Mouse (Mus musculus) liver, embryonic 13.5 days (tissue): ENCODE results near the gene Atp1a2. TPM values are rescaled to one million over a fixed set of nuclear protein-coding genes. Genes with fewer than 3 reads are reported as not detected.
A peak's percentile ranks its signal among the peaks of the same experiment; 100 is the strongest.

Experiments used
- ATAC-seq: fragments of 200-750 bp; cut with Nextera tagmentation; 2 replicates; pipeline ENCODE4 v1.8.0; 2017; ENCODE audit warnings: low read depth, mild to moderate bottlenecking, moderate number of reproducible peaks, moderate library complexity
- DNase-seq: peaks from one replicate; pipeline ENCODE4 v3.0.0; 2022
- H3K27ac ChIP-seq: fragments of 300-500 bp; sonication (generic); 2 replicates; pipeline ENCODE4 v1.5.1; 2015; ENCODE audit warnings: moderate library complexity, mild to moderate bottlenecking, inconsistent platforms
- H3K27me3 ChIP-seq: fragments of 300-500 bp; sonication (generic); 2 replicates; pipeline ENCODE4 v1.6.1; 2015; ENCODE audit warnings: mild to moderate bottlenecking, inconsistent platforms
- H3K36me3 ChIP-seq: fragments of 300-500 bp; sonication (generic); 2 replicates; pipeline ENCODE4 v1.6.1; 2015; ENCODE audit warnings: mild to moderate bottlenecking, inconsistent platforms
- H3K4me1 ChIP-seq: fragments of 300-500 bp; sonication (generic); replicated peaks from 2 replicates; pipeline ENCODE4 v1.6.1; 2015; ENCODE audit warnings: inconsistent platforms
- H3K4me2 ChIP-seq: fragments of 300-500 bp; sonication (generic); 2 replicates; pipeline ENCODE4 v1.6.1; 2015; ENCODE audit warnings: inconsistent platforms, mild to moderate bottlenecking, moderate library complexity
- H3K4me3 ChIP-seq: fragments of 300-500 bp; sonication (generic); replicated peaks from 2 replicates; pipeline ENCODE4 v1.5.1; 2015; ENCODE audit warnings: mild to moderate bottlenecking, inconsistent platforms
- H3K9ac ChIP-seq: fragments of 300-500 bp; sonication (generic); 2 replicates; pipeline ENCODE4 v1.6.1; 2015; ENCODE audit warnings: mild to moderate bottlenecking, inconsistent platforms
- H3K9me3 ChIP-seq: fragments of 300-500 bp; sonication (generic); replicated peaks from 2 replicates; pipeline ENCODE4 v1.6.1; 2016; ENCODE audit warnings: inconsistent platforms
- WGBS: fragments of 180-500 bp; shearing (Covaris S2); methylation state at CpG from one replicate; pipeline ENCODE4 v1.1.7; 2015; ENCODE audit not compliant: insufficient replicate concordance; 5-methylcytosine and 5-hydroxymethylcytosine counted together
- polyA plus RNA-seq: library from polyadenylated mRNA; unstranded; fragments of >200 nt; fragmentation: Nextera tagmentation; extraction: Ambion mirVana; gene quantifications from 2 replicates; pipeline ENCODE4 v1.2.1, GENCODE M21; 2015

The Atp1a2 gene
- polyA plus RNA-seq, 1 experiment from 2014 or later = 0.32 TPM

- no peak overlapping the region for H3K4me3 ChIP-seq
- peaks cover 5% of the 10 kb centered on the region; the same call in 1 of the 2 replicates for H3K4me1 ChIP-seq
- H3K9ac ChIP-seq = no peak overlapping the region
- ATAC-seq (no peak), DNase-seq (no peak)
- H3K27me3 ChIP-seq = peaks cover 41% of the 10 kb centered on the region
- H3K36me3 ChIP-seq = peaks cover 8% of the 10 kb centered on the region; the same call in 1 of the 2 replicates
- H3K27ac ChIP-seq = no peak overlapping the region
- no peaks in the 10 kb centered on the region for H3K9me3 ChIP-seq
- WGBS = 20% methylated on average over 6 of the region's 6 CpGs
- H3K4me2 ChIP-seq = no peak overlapping the region
Measured at GRCm38 (mm10) chr1:172323801-172324359, 26.0 kb upstream of the Atp1a2 start.

GRCm38 (mm10) chr1:172323298-172323697 lies 25.4 kb upstream of the Atp1a2 start:
- WGBS = 45% methylated on average over 5 of the region's 5 CpGs
- no peak overlapping the region for H3K9ac ChIP-seq
- no peak overlapping the region for H3K4me3 ChIP-seq
- H3K4me2 ChIP-seq = no peak overlapping the region
- peaks cover 35% of the 10 kb centered on the region for H3K27me3 ChIP-seq
- peaks cover 12% of the 10 kb centered on the region for H3K36me3 ChIP-seq
- no peak overlapping the region for H3K27ac ChIP-seq
- DNase-seq (no peak), ATAC-seq (no peak)
- peaks cover 5% of the 10 kb centered on the region; the same call in 1 of the 2 replicates for H3K4me1 ChIP-seq
- H3K9me3 ChIP-seq = no peaks in the 10 kb centered on the region

- H3K4me1 ChIP-seq = peaks cover 5% of the 10 kb centered on the region; the same call in 1 of the 2 replicates
- no peak overlapping the region for H3K4me2 ChIP-seq
- peaks cover 18% of the 10 kb centered on the region for H3K36me3 ChIP-seq
- WGBS = 54% methylated on average over 13 of the region's 13 CpGs
- no peak for ATAC-seq
- H3K4me3 ChIP-seq = no peak overlapping the region
- H3K9me3 ChIP-seq = no peaks in the 10 kb centered on the region
- H3K27ac ChIP-seq = no peak overlapping the region
- H3K27me3 ChIP-seq = peaks cover 30% of the 10 kb centered on the region
- H3K9ac ChIP-seq = no peak overlapping the region
- no peak for DNase-seq
Measured at GRCm38 (mm10) chr1:172322725-172323124, 24.9 kb upstream of the Atp1a2 start.

GRCm38 (mm10) chr1:172319921-172320411 lies 22.1 kb upstream of the Atp1a2 start:
- DNase-seq = no peak
- Histone ChIP-seq H3K27me3 (peaks cover 2% of the 10 kb centered on the region), H3K27ac (no peak overlapping the region)

GRCm38 (mm10) chr1:172319346-172319745 lies 21.5 kb upstream of the Atp1a2 start:
- Histone ChIP-seq H3K4me3 (no peak overlapping the region), H3K9ac (no peak overlapping the region), H3K36me3 (peaks cover 25% of the 10 kb centered on the region), H3K27me3 (no peaks in the 10 kb centered on the region; the same call in 1 of the 2 replicates), H3K27ac (no peak overlapping the region), H3K4me2 (no peak overlapping the region), H3K4me1 (no peaks in the 10 kb centered on the region; the same call in 1 of the 2 replicates), H3K9me3 (no peaks in the 10 kb centered on the region)
- WGBS = 83% methylated on average over 7 of the region's 7 CpGs
- DNase-seq (no peak), ATAC-seq (no peak)

More at GRCm38 (mm10) chr1:172319921-172320411, 22.1 kb upstream of the Atp1a2 start:
- H3K9me3 ChIP-seq = no peaks in the 10 kb centered on the region
- 56% methylated on average over 5 of the region's 5 CpGs for WGBS
- no peak overlapping the region for H3K4me3 ChIP-seq
- no peak overlapping the region for H3K4me2 ChIP-seq
- no peak for ATAC-seq
- peaks cover 25% of the 10 kb centered on the region for H3K36me3 ChIP-seq
- no peak overlapping the region for H3K9ac ChIP-seq
- H3K4me1 ChIP-seq = no peaks in the 10 kb centered on the region

GRCm38 (mm10) chr1:172318424-172319035 lies 20.7 kb upstream of the Atp1a2 start:
- Histone ChIP-seq H3K4me2 (no peak overlapping the region), H3K27me3 (no peaks in the 10 kb centered on the region; the same call in 1 of the 2 replicates), H3K9me3 (no peaks in the 10 kb centered on the region), H3K27ac (no peak overlapping the region), H3K9ac (no peak overlapping the region), H3K4me3 (no peak overlapping the region), H3K4me1 (peaks cover under 1% of the 10 kb centered on the region), H3K36me3 (peaks cover 25% of the 10 kb centered on the region)
- ATAC-seq (no peak), DNase-seq (no peak)
- 80% methylated on average over 19 of the region's 19 CpGs for WGBS

- WGBS = 80% methylated on average over 15 of the region's 15 CpGs
Measured at GRCm38 (mm10) chr1:172317946-172318345, 20.1 kb upstream of the Atp1a2 start.

GRCm38 (mm10) chr1:172317431-172317830 lies 19.6 kb upstream of the Atp1a2 start:
- WGBS = 75% methylated on average over 18 of the region's 18 CpGs

More at GRCm38 (mm10) chr1:172317946-172318345, 20.1 kb upstream of the Atp1a2 start:
- Histone ChIP-seq H3K27me3 (no peaks in the 10 kb centered on the region; the same call in 1 of the 2 replicates), H3K27ac (no peak overlapping the region), H3K36me3 (peaks cover 25% of the 10 kb centered on the region), H3K4me3 (no peak overlapping the region), H3K9me3 (no peaks in the 10 kb centered on the region), H3K9ac (no peak overlapping the region), H3K4me2 (no peak overlapping the region), H3K4me1 (peaks cover 7% of the 10 kb centered on the region)
- DNase-seq (no peak), ATAC-seq (no peak)

GRCm38 (mm10) chr1:172314911-172315310 lies 17.0 kb upstream of the Atp1a2 start:
- H3K27ac ChIP-seq = no peak overlapping the region
- no peaks in the 10 kb centered on the region for H3K9me3 ChIP-seq
- no peaks in the 10 kb centered on the region for H3K27me3 ChIP-seq
- no peak overlapping the region for H3K9ac ChIP-seq
- ATAC-seq = no peak
- no peak overlapping the region for H3K4me3 ChIP-seq
- 76% methylated on average over 3 of the region's 3 CpGs for WGBS
- peaks cover 23% of the 10 kb centered on the region for H3K36me3 ChIP-seq
- peaks cover 31% of the 10 kb centered on the region for H3K4me1 ChIP-seq
- no peak overlapping the region for H3K4me2 ChIP-seq
- DNase-seq = no peak

More at GRCm38 (mm10) chr1:172317431-172317830, 19.6 kb upstream of the Atp1a2 start:
- ATAC-seq = no peak
- no peak overlapping the region for H3K27ac ChIP-seq
- H3K9me3 ChIP-seq = no peaks in the 10 kb centered on the region
- peaks cover 25% of the 10 kb centered on the region for H3K36me3 ChIP-seq
- H3K4me2 ChIP-seq = no peak overlapping the region
- DNase-seq = no peak
- no peak overlapping the region for H3K9ac ChIP-seq
- peaks cover 12% of the 10 kb centered on the region for H3K4me1 ChIP-seq
- H3K4me3 ChIP-seq = no peak overlapping the region
- no peaks in the 10 kb centered on the region for H3K27me3 ChIP-seq

GRCm38 (mm10) chr1:172313613-172314411 lies 15.9 kb upstream of the Atp1a2 start:
- Histone ChIP-seq H3K27me3 (no peaks in the 10 kb centered on the region), H3K27ac (no peak overlapping the region), H3K9ac (no peak overlapping the region), H3K4me1 (peaks cover 38% of the 10 kb centered on the region), H3K4me2 (peak overlapping the region; percentile 96), H3K9me3 (no peaks in the 10 kb centered on the region), H3K4me3 (peak overlapping the region; percentile 75; the same call in 1 of the 2 replicates), H3K36me3 (peaks cover 17% of the 10 kb centered on the region)
- ATAC-seq = no peak
- no peak for DNase-seq
- 76% methylated on average over 10 of the region's 10 CpGs for WGBS
